Mouse (Mus musculus): Measurements from ENCODE around the gene Rab13. TPM values are rescaled to one million over a fixed set of nuclear protein-coding genes. Genes with fewer than 3 reads are reported as not detected.

Rab13 gene
- total and polyA plus RNA-seq, 2 experiments from 2014 or later = 5.9 to 20.6 TPM

DNA sequence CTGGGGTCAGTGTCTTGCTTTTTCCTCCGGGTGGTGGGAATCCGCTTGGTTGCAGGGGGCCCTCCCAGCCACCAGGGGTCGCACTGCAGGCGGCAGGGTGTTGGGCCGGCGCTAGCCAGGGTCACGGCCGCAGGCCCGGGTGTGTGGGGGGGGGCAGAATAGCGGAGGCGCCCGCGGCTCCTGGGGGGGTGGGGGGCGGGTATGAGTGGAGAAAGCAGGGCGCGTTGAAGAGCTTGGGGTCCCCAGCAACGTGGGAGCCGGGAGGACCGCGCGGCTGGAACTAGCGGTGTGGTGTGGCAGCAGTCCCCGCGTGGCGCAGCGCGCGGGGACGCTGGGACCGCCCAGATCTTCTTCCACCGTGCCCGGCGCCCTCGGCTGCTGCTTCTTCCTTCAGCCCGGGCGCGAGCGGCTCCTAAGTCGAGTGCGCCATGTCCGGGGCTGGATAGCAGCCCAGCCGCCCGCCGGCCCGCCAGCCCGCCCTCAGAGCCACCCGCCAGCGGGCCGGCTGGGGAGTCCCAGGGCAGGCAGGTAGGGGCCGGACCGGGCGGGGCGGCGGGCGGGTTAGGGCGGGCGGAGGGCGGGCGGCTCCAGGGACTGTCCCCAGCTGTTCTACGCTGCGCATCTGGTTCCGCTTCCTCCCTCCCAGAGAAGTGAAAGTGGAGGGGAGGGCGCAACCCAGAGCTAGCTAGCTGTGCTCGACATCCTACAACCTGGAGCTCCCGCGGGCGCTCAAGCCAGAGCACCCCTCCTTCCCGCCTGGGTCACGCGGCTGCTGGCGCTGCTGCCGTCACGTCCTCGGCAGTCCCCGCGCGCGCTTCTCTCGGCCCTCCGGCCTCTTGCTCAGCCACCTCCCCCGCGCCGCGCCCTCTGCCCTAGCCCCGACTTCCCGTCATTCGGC lies 51.8 kb downstream of the Rab13 start, which contains the start of gene Dennd4b:
Gene Dennd4b (plus strand): TSS at position 152 of the 898 bp plus-strand sequence.
- ATAC-seq = peak; percentile 85
- TF ChIP-seq CTCF (IDR thresholded peaks at IDR 0.05; ENCODE audit: low read depth) = peak; percentile 89

GRCm38 (mm10) chr3:90265932-90266741 lies 52.6 kb downstream of the Rab13 start:
- ATAC-seq (peak; percentile 52), DNase-seq (ENCODE audit: low spot score) (no peak)
- WGBS = 23% methylated on average over 15 of the region's 16 CpGs
- Histone ChIP-seq H3K4me2 (ENCODE audit: low read depth, low read length) (peak overlapping the region; percentile 85), H3K9me3 (ENCODE audit: low read length) (no peaks in the 10 kb centered on the region), H3K9ac (replicated peaks; ENCODE audit: low read length) (peak overlapping the region; percentile 80), H3K36me3 (ENCODE audit: insufficient read depth, low read length) (peaks cover 27% of the 10 kb centered on the region), H3K4me1 (ENCODE audit: insufficient read depth, low read length) (no peaks in the 10 kb centered on the region), H3K4me3 (ENCODE audit: low read length) (peak overlapping the region; percentile 68), H3K27me3 (ENCODE audit: insufficient read depth, low read length) (no peaks in the 10 kb centered on the region), H3K27ac (peak overlapping the region; percentile 94)
- no peak for TF ChIP-seq CTCF (IDR thresholded peaks at IDR 0.05; ENCODE audit: low read depth)

More for the DNA sequence above, 51.8 kb downstream of the Rab13 start, which contains the start of gene Dennd4b:
- H3K9me3 ChIP-seq (ENCODE audit: low read length) = no peaks in the 10 kb centered on the region
- peak within 1 kb of the TSS; percentile 68 for H3K4me3 ChIP-seq (ENCODE audit: low read length)
- peak; percentile 87 for DNase-seq (ENCODE audit: low spot score)
- 2% methylated on average over 54 of the region's 87 CpGs for WGBS
- H3K27ac ChIP-seq = peak within 1 kb of the TSS; percentile 94
- no peaks in the 10 kb centered on the region for H3K27me3 ChIP-seq (ENCODE audit: insufficient read depth, low read length)
- H3K4me1 ChIP-seq (ENCODE audit: insufficient read depth, low read length) = no peaks in the 10 kb centered on the region
- peak within 1 kb of the TSS; percentile 80 for H3K9ac ChIP-seq (replicated peaks; ENCODE audit: low read length)
- H3K36me3 ChIP-seq (ENCODE audit: insufficient read depth, low read length) = peaks cover 35% of the 10 kb centered on the region
- H3K4me2 ChIP-seq (ENCODE audit: low read depth, low read length) = peak within 1 kb of the TSS; percentile 85

DNA sequence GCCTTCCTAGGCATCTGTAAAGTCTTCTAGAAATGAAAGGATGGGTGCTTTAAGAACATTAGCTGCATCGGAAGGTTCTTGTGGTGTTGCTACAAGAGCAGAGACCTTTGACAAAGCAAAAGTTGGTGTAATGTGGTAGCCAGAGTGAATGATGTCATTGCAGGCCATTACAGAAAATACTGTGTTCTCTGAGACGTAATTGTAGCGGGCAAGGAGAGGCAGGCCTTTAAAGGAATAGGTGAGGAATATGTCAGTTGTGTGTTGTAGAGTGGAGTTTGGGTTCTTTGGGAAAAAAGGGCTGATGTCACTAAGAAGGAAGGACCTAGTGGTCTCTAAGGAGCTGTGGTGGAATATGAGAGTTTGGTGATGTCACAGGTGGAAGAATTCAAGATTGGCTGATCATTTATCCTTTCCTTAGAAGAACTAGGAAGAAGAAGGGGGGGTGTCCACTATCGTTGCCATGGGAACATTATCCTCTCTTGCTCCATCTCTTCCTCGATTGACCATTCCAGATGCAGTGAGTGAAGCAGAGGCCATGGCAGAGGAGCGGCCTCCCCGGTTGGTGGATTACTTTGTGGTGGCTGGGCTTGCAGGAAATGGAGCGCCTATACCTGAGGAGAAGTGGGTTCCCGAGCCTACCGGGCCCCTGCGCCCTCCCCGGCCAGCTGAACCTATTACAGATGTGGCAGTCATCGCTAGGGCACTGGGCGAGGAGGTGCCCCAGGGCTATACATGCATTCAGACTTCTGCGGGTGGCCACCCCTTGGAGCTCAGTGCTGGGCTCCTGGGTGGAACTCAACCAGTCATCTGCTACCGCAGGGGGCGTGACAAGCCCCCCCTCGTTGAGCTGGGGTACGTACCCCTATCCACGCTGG lies 53.6 kb downstream of the Rab13 start:
- no peak for TF ChIP-seq CTCF (IDR thresholded peaks at IDR 0.05; ENCODE audit: low read depth)
- peaks cover 24% of the 10 kb centered on the region for H3K36me3 ChIP-seq (ENCODE audit: insufficient read depth, low read length)
- no peaks in the 10 kb centered on the region for H3K4me1 ChIP-seq (ENCODE audit: insufficient read depth, low read length)
- 92% methylated on average over 20 of the region's 20 CpGs for WGBS
- no peaks in the 10 kb centered on the region for H3K9me3 ChIP-seq (ENCODE audit: low read length)
- H3K4me2 ChIP-seq (ENCODE audit: low read depth, low read length) = peak overlapping the region; percentile 85; the same call in 1 of the 2 replicates
- no peaks in the 10 kb centered on the region for H3K27me3 ChIP-seq (ENCODE audit: insufficient read depth, low read length)
- ATAC-seq (no peak), DNase-seq (ENCODE audit: low spot score) (no peak)
- no peak overlapping the region for H3K27ac ChIP-seq
- H3K4me3 ChIP-seq (ENCODE audit: low read length) = no peak overlapping the region
- no peak overlapping the region for H3K9ac ChIP-seq (replicated peaks; ENCODE audit: low read length)

- H3K27ac ChIP-seq = no peak overlapping the region
- TF ChIP-seq CTCF (IDR thresholded peaks at IDR 0.05; ENCODE audit: low read depth) = no peak
- peaks cover 22% of the 10 kb centered on the region for H3K36me3 ChIP-seq (ENCODE audit: insufficient read depth, low read length)
- no peaks in the 10 kb centered on the region for H3K9me3 ChIP-seq (ENCODE audit: low read length)
- WGBS = 95% methylated on average over 11 of the region's 11 CpGs
- H3K4me3 ChIP-seq (ENCODE audit: low read length) = no peak overlapping the region
- H3K27me3 ChIP-seq (ENCODE audit: insufficient read depth, low read length) = no peaks in the 10 kb centered on the region
- ATAC-seq (no peak), DNase-seq (ENCODE audit: low spot score) (no peak)
- no peak overlapping the region for H3K4me2 ChIP-seq (ENCODE audit: low read depth, low read length)
- no peak overlapping the region for H3K9ac ChIP-seq (replicated peaks; ENCODE audit: low read length)
- H3K4me1 ChIP-seq (ENCODE audit: insufficient read depth, low read length) = no peaks in the 10 kb centered on the region
Measured at GRCm38 (mm10) chr3:90268190-90268589, 54.7 kb downstream of the Rab13 start.

DNA sequence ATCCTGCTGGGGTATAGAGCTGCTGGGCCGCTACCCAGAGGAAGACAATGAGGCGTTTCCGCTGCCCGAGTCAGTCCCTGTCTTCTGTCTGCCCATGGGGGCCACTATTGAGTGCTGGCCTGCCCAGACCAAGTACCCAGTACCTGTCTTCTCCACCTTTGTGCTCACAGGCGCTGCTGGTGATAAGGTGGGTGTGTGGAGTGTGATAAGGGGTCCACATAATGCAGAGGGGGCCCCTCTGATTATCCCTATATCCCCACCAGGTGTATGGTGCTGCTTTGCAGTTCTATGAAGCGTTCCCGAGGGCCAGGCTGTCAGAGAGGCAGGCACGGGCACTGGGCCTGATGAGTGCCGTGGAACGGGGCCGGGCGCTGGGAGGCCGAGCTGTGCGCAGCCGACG lies 55.5 kb downstream of the Rab13 start:
- 87% methylated on average over 16 of the region's 16 CpGs for WGBS
- H3K36me3 ChIP-seq (ENCODE audit: insufficient read depth, low read length) = peaks cover 16% of the 10 kb centered on the region
- H3K9ac ChIP-seq (replicated peaks; ENCODE audit: low read length) = no peak overlapping the region
- DNase-seq (ENCODE audit: low spot score) = no peak
- H3K4me3 ChIP-seq (ENCODE audit: low read length) = no peak overlapping the region
- ATAC-seq = no peak
- TF ChIP-seq CTCF (IDR thresholded peaks at IDR 0.05; ENCODE audit: low read depth) = no peak
- no peaks in the 10 kb centered on the region for H3K4me1 ChIP-seq (ENCODE audit: insufficient read depth, low read length)
- no peak overlapping the region for H3K27ac ChIP-seq
- H3K27me3 ChIP-seq (ENCODE audit: insufficient read depth, low read length) = no peaks in the 10 kb centered on the region
- no peaks in the 10 kb centered on the region for H3K9me3 ChIP-seq (ENCODE audit: low read length)
- H3K4me2 ChIP-seq (ENCODE audit: low read depth, low read length) = no peak overlapping the region

DNA sequence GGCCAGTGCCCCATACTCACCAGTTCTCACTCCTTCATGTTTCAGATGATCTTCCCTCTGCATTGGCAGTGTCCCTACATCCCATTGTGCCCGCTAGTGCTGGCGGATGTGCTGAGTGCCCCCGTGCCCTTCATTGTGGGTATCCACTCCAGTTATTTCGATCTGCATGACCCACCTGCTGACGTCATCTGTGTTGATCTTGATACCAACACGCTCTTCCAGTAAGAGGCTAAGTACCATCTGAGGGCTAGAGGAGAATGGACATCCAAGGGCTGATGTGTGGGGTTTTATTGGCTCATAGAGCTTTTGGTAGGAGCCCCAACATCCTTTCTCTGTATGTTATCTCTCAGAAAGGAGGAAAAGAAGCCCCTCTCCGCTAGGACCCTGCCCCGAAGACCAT lies 57.3 kb downstream of the Rab13 start:
- TF ChIP-seq CTCF (IDR thresholded peaks at IDR 0.05; ENCODE audit: low read depth) = no peak
- no peak overlapping the region for H3K27ac ChIP-seq
- WGBS = 95% methylated on average over 8 of the region's 8 CpGs

More for the DNA sequence above, 57.3 kb downstream of the Rab13 start:
- Histone ChIP-seq H3K4me1 (ENCODE audit: insufficient read depth, low read length) (no peaks in the 10 kb centered on the region), H3K36me3 (ENCODE audit: insufficient read depth, low read length) (peaks cover 28% of the 10 kb centered on the region), H3K27me3 (ENCODE audit: insufficient read depth, low read length) (no peaks in the 10 kb centered on the region), H3K4me3 (ENCODE audit: low read length) (no peak overlapping the region), H3K9ac (replicated peaks; ENCODE audit: low read length) (no peak overlapping the region), H3K9me3 (ENCODE audit: low read length) (no peaks in the 10 kb centered on the region), H3K4me2 (ENCODE audit: low read depth, low read length) (no peak overlapping the region)
- ATAC-seq = no peak
- DNase-seq (ENCODE audit: low spot score) = no peak

Measured in hindbrain, postnatal 0 days (tissue).